Mouse (Mus musculus) liver, embryonic 14.5 days (tissue): ENCODE data around the gene Gli2.

Experiments used
- CTCF ChIP-seq: IDR thresholded peaks from 2 replicates; pipeline ENCODE4 v1.5.1; 2016; ENCODE audit warnings: antibody characterized with exemption, low read depth, control low read depth
- EP300 ChIP-seq: IDR thresholded peaks from 2 replicates; pipeline ENCODE4 v1.6.1; 2016; ENCODE audit warnings: antibody characterized with exemption, low read depth

GRCm38 (mm10) chr1:118916477-118917075, 136.8 kb downstream of the Gli2 start:
- TF ChIP-seq CTCF: no peak
- TF ChIP-seq EP300: no peak
